Mouse (Mus musculus): ENCODE data around the gene Mab21l3. TPM values are rescaled to one million over a fixed set of nuclear protein-coding genes. Genes with fewer than 3 reads are reported as not detected.
A peak's percentile ranks its signal among the peaks of the same experiment; 100 is the strongest.

The Mab21l3 gene
- polyA plus RNA-seq, 1 experiment from 2014 or later: 0.34 TPM

DNA sequence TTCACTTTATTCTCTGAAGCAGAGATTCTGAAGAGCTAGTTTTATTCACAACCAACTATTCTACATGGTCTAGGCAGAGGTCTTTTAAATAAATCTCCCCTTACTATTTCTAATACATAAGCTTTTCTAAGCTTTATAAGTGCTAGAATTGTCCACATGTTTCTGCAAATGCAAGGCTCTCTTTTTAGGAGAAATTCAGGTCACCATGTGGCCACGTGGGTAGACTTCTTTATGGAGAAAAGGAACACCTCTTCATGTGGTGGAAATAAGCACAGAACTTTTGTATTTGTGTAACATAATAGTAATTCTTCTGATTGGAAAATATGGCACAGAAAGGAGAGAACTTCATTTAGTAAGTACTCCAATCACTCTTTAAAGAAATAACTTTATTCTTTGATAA lies 5.3 kb upstream of the Mab21l3 start:
- H3K4me1 ChIP-seq (ENCODE audit: control insufficient read depth, insufficient read depth, low read length): no peaks in the 10 kb centered on the region
- ATAC-seq (ENCODE audit: low FRiP score) (no peak), DNase-seq (ENCODE audit: low spot score, missing footprints) (no peak)
- H3K27me3 ChIP-seq (ENCODE audit: control insufficient read depth, insufficient read depth, low read length): no peaks in the 10 kb centered on the region
- 79% methylated on average over 1 of the region's 1 CpGs for WGBS
- no peak overlapping the region for H3K4me2 ChIP-seq
- H3K4me3 ChIP-seq (ENCODE audit: low read depth, low read length): no peak overlapping the region
- H3K36me3 ChIP-seq (ENCODE audit: control insufficient read depth, insufficient read depth, low read length): no peaks in the 10 kb centered on the region
- no peak overlapping the region for H3K9ac ChIP-seq (ENCODE audit: low read length)
- H3K9me3 ChIP-seq (ENCODE audit: control insufficient read depth, low read length): no peaks in the 10 kb centered on the region
- H3K27ac ChIP-seq (ENCODE audit: low read depth, low read length): no peak overlapping the region

- DNase-seq (ENCODE audit: low spot score, missing footprints) (peak; percentile 60), ATAC-seq (ENCODE audit: low FRiP score) (no peak)
- WGBS: 80% methylated on average over 6 of the region's 6 CpGs
- H3K9me3 ChIP-seq (ENCODE audit: control insufficient read depth, low read length): no peaks in the 10 kb centered on the region
- H3K27ac ChIP-seq (ENCODE audit: low read depth, low read length): no peak overlapping the region
- H3K9ac ChIP-seq (ENCODE audit: low read length): no peak overlapping the region
- H3K4me1 ChIP-seq (ENCODE audit: control insufficient read depth, insufficient read depth, low read length): no peaks in the 10 kb centered on the region
- no peaks in the 10 kb centered on the region for H3K27me3 ChIP-seq (ENCODE audit: control insufficient read depth, insufficient read depth, low read length)
- no peaks in the 10 kb centered on the region for H3K36me3 ChIP-seq (ENCODE audit: control insufficient read depth, insufficient read depth, low read length)
- H3K4me3 ChIP-seq (ENCODE audit: low read depth, low read length): no peak overlapping the region
- H3K4me2 ChIP-seq: no peak overlapping the region
These were observed 2.6 kb upstream of the Mab21l3 start for GRCm38 (mm10) chr3:101851363-101851762.

GRCm38 (mm10) chr3:101846096-101846495 lies 2.7 kb downstream of the Mab21l3 start:
- 82% methylated on average over 4 of the region's 4 CpGs for WGBS
- Histone ChIP-seq H3K36me3 (ENCODE audit: control insufficient read depth, insufficient read depth, low read length) (no peaks in the 10 kb centered on the region), H3K27ac (ENCODE audit: low read depth, low read length) (no peak overlapping the region), H3K27me3 (ENCODE audit: control insufficient read depth, insufficient read depth, low read length) (no peaks in the 10 kb centered on the region), H3K4me2 (no peak overlapping the region), H3K4me3 (ENCODE audit: low read depth, low read length) (no peak overlapping the region), H3K9ac (ENCODE audit: low read length) (no peak overlapping the region), H3K4me1 (ENCODE audit: control insufficient read depth, insufficient read depth, low read length) (no peaks in the 10 kb centered on the region), H3K9me3 (ENCODE audit: control insufficient read depth, low read length) (no peaks in the 10 kb centered on the region)
- ATAC-seq (ENCODE audit: low FRiP score) (no peak), DNase-seq (ENCODE audit: low spot score, missing footprints) (no peak)

GRCm38 (mm10) chr3:101842372-101843094 lies 6.2 kb downstream of the Mab21l3 start:
- H3K36me3 ChIP-seq (ENCODE audit: control insufficient read depth, insufficient read depth, low read length): no peaks in the 10 kb centered on the region
- ATAC-seq (ENCODE audit: low FRiP score) (no peak), DNase-seq (ENCODE audit: low spot score, missing footprints) (peak; percentile 37)
- H3K27me3 ChIP-seq (ENCODE audit: control insufficient read depth, insufficient read depth, low read length): no peaks in the 10 kb centered on the region
- H3K9me3 ChIP-seq (ENCODE audit: control insufficient read depth, low read length): no peaks in the 10 kb centered on the region
- H3K4me2 ChIP-seq: no peak overlapping the region
- no peak overlapping the region for H3K9ac ChIP-seq (ENCODE audit: low read length)
- H3K4me3 ChIP-seq (ENCODE audit: low read depth, low read length): no peak overlapping the region
- H3K4me1 ChIP-seq (ENCODE audit: control insufficient read depth, insufficient read depth, low read length): no peaks in the 10 kb centered on the region
- H3K27ac ChIP-seq (ENCODE audit: low read depth, low read length): no peak overlapping the region
- 90% methylated on average over 7 of the region's 7 CpGs for WGBS

- WGBS: 86% methylated on average over 9 of the region's 9 CpGs
These were observed 9.4 kb downstream of the Mab21l3 start for GRCm38 (mm10) chr3:101839327-101839726.

GRCm38 (mm10) chr3:101836971-101837370 lies 11.8 kb downstream of the Mab21l3 start:
- 93% methylated on average over 3 of the region's 3 CpGs for WGBS

More at GRCm38 (mm10) chr3:101839327-101839726, 9.4 kb downstream of the Mab21l3 start:
- H3K27me3 ChIP-seq (ENCODE audit: control insufficient read depth, insufficient read depth, low read length): no peaks in the 10 kb centered on the region; the same call in 1 of the 2 replicates
- no peaks in the 10 kb centered on the region for H3K9me3 ChIP-seq (ENCODE audit: control insufficient read depth, low read length)
- DNase-seq (ENCODE audit: low spot score, missing footprints): peak; percentile 72
- no peaks in the 10 kb centered on the region for H3K36me3 ChIP-seq (ENCODE audit: control insufficient read depth, insufficient read depth, low read length)
- H3K9ac ChIP-seq (ENCODE audit: low read length): no peak overlapping the region
- H3K4me3 ChIP-seq (ENCODE audit: low read depth, low read length): no peak overlapping the region
- H3K4me2 ChIP-seq: no peak overlapping the region
- H3K27ac ChIP-seq (ENCODE audit: low read depth, low read length): no peak overlapping the region
- ATAC-seq (ENCODE audit: low FRiP score): no peak
- peaks cover 9% of the 10 kb centered on the region for H3K4me1 ChIP-seq (ENCODE audit: control insufficient read depth, insufficient read depth, low read length)

GRCm38 (mm10) chr3:101836532-101836931 lies 12.2 kb downstream of the Mab21l3 start:
- DNase-seq (ENCODE audit: low spot score, missing footprints): no peak
- H3K36me3 ChIP-seq (ENCODE audit: control insufficient read depth, insufficient read depth, low read length): no peaks in the 10 kb centered on the region
- H3K4me2 ChIP-seq: peak overlapping the region; percentile 39
- 0 out of 2 replicates have a peak, but pooled peaks have one; percentile 6 for ATAC-seq (ENCODE audit: low FRiP score)
- peaks cover 9% of the 10 kb centered on the region for H3K4me1 ChIP-seq (ENCODE audit: control insufficient read depth, insufficient read depth, low read length)
- H3K27ac ChIP-seq (ENCODE audit: low read depth, low read length): no peak overlapping the region
- no peaks in the 10 kb centered on the region; the same call in 1 of the 2 replicates for H3K27me3 ChIP-seq (ENCODE audit: control insufficient read depth, insufficient read depth, low read length)
- peak overlapping the region; percentile 40; the same call in 1 of the 2 replicates for H3K9ac ChIP-seq (ENCODE audit: low read length)
- WGBS: 72% methylated on average over 5 of the region's 5 CpGs
- no peaks in the 10 kb centered on the region for H3K9me3 ChIP-seq (ENCODE audit: control insufficient read depth, low read length)
- no peak overlapping the region for H3K4me3 ChIP-seq (ENCODE audit: low read depth, low read length)

More at GRCm38 (mm10) chr3:101836971-101837370, 11.8 kb downstream of the Mab21l3 start:
- DNase-seq (ENCODE audit: low spot score, missing footprints) (peak; percentile 76), ATAC-seq (ENCODE audit: low FRiP score) (no peak)
- Histone ChIP-seq H3K4me1 (ENCODE audit: control insufficient read depth, insufficient read depth, low read length) (peaks cover 9% of the 10 kb centered on the region), H3K27me3 (ENCODE audit: control insufficient read depth, insufficient read depth, low read length) (no peaks in the 10 kb centered on the region; the same call in 1 of the 2 replicates), H3K9me3 (ENCODE audit: control insufficient read depth, low read length) (no peaks in the 10 kb centered on the region), H3K4me2 (no peak overlapping the region), H3K9ac (ENCODE audit: low read length) (no peak overlapping the region), H3K27ac (ENCODE audit: low read depth, low read length) (no peak overlapping the region), H3K36me3 (ENCODE audit: control insufficient read depth, insufficient read depth, low read length) (no peaks in the 10 kb centered on the region), H3K4me3 (ENCODE audit: low read depth, low read length) (no peak overlapping the region)

- Histone ChIP-seq H3K4me1 (ENCODE audit: control insufficient read depth, insufficient read depth, low read length) (peaks cover 9% of the 10 kb centered on the region), H3K27me3 (ENCODE audit: control insufficient read depth, insufficient read depth, low read length) (no peaks in the 10 kb centered on the region; the same call in 1 of the 2 replicates), H3K9me3 (ENCODE audit: control insufficient read depth, low read length) (no peaks in the 10 kb centered on the region), H3K9ac (ENCODE audit: low read length) (peak overlapping the region; percentile 40; the same call in 1 of the 2 replicates), H3K27ac (ENCODE audit: low read depth, low read length) (no peak overlapping the region), H3K4me2 (peak overlapping the region; percentile 39), H3K36me3 (ENCODE audit: control insufficient read depth, insufficient read depth, low read length) (no peaks in the 10 kb centered on the region), H3K4me3 (ENCODE audit: low read depth, low read length) (no peak overlapping the region)
- peak; percentile 96 for DNase-seq (ENCODE audit: low spot score, missing footprints)
- peak; percentile 98 for ATAC-seq (ENCODE audit: low FRiP score)
- 0% methylated on average over 8 of the region's 8 CpGs for whole genome bisulfite sequencing
These were observed 12.7 kb downstream of the Mab21l3 start for GRCm38 (mm10) chr3:101836045-101836444.

DNA sequence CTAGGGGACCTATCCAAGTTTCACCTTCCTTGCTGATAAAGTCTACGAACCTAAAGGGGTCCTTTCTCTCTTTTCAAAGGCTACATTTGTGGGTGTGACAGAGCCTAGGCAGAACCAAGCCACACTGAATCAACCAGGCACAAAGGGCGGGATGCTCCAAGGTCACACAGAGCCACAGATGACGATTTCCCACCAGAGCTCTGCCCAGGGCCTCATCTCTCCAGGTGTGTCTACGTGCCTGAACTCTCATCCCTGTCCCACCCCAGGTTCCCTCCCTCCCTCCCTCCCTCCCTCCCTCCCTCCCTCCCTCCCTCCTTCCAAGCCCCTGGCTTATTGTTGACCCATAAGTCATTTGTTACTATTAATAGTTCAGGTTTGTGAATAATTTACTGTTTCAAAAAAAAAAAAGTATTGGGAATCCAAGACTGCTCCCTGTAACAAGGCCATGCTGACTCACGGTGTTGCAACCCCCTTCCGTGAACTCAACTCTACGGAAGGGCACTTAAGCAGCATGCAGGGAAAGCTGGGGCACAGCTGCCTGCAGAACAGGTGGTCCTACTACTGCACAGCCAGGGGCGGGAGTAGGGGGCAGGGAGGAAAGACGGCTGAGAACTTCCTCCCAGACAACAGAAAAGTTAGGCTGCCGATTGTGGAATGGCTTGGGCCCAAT lies 17.4 kb downstream of the Mab21l3 start:
- ATAC-seq (ENCODE audit: low FRiP score) (no peak), DNase-seq (ENCODE audit: low spot score, missing footprints) (no peak)
- no peak overlapping the region for H3K27ac ChIP-seq (ENCODE audit: low read depth, low read length)

More for the DNA sequence above, 17.4 kb downstream of the Mab21l3 start:
- H3K4me1 ChIP-seq (ENCODE audit: control insufficient read depth, insufficient read depth, low read length): peaks cover 7% of the 10 kb centered on the region
- no peaks in the 10 kb centered on the region for H3K27me3 ChIP-seq (ENCODE audit: control insufficient read depth, insufficient read depth, low read length)
- 38% methylated on average over 10 of the region's 10 CpGs for WGBS
- no peaks in the 10 kb centered on the region for H3K9me3 ChIP-seq (ENCODE audit: control insufficient read depth, low read length)
- H3K4me3 ChIP-seq (ENCODE audit: low read depth, low read length): no peak overlapping the region
- no peak overlapping the region for H3K4me2 ChIP-seq
- no peak overlapping the region; the same call in 1 of the 2 replicates for H3K9ac ChIP-seq (ENCODE audit: low read length)
- H3K36me3 ChIP-seq (ENCODE audit: control insufficient read depth, insufficient read depth, low read length): no peaks in the 10 kb centered on the region

All from midbrain, embryonic 11.5 days (tissue).